Mouse (Mus musculus) midbrain, postnatal 0 days (tissue): Measurements from ENCODE around the gene Hist1h2bh. TPM values are rescaled to one million over a fixed set of nuclear protein-coding genes. Genes with fewer than 3 reads are reported as not detected.
A peak's percentile ranks its signal among the peaks of the same experiment; 100 is the strongest.
"Not testable (repeated sequence)": the region's sequence is repeated elsewhere in the genome, so short reads cannot be mapped to it uniquely, and the experiment has no call there.

Experiments
- ATAC-seq: fragments of 200-750 bp; cut with Nextera tagmentation; 2 replicates; pipeline ENCODE4 v1.8.0; 2017; ENCODE audit warnings: moderate number of reproducible peaks, mild to moderate bottlenecking, moderate TSS enrichment, moderate library complexity; ENCODE audit not compliant: low FRiP score
- DNase-seq: peaks from one replicate; pipeline ENCODE4 v3.0.0-alpha.2; 2015; ENCODE audit warnings: low spot score
- H3K27ac ChIP-seq: fragments of 300-500 bp; sonication (generic); 2 replicates; pipeline ENCODE4 v1.5.1; 2014; ENCODE audit warnings: low read depth, mild to moderate bottlenecking, low read length, mixed read lengths
- H3K27me3 ChIP-seq: fragments of 300-500 bp; sonication (generic); 2 replicates; pipeline ENCODE4 v1.6.1; 2014; ENCODE audit warnings: low read length, control low read depth, mixed read lengths; ENCODE audit not compliant: insufficient read depth
- H3K36me3 ChIP-seq: fragments of 300-500 bp; sonication (generic); 2 replicates; pipeline ENCODE4 v1.6.1; 2014; ENCODE audit warnings: low read length, control low read depth, mixed read lengths; ENCODE audit not compliant: insufficient read depth
- H3K4me1 ChIP-seq: fragments of 300-500 bp; sonication (generic); 2 replicates; pipeline ENCODE4 v1.6.1; 2014; ENCODE audit warnings: mild to moderate bottlenecking, control low read depth, antibody characterized with exemption, low read length, mixed read lengths; ENCODE audit not compliant: insufficient read depth
- H3K4me2 ChIP-seq: fragments of 300-500 bp; sonication (generic); 2 replicates; pipeline ENCODE4 v1.6.1; 2014; ENCODE audit warnings: low read depth, mild to moderate bottlenecking, low read length, mixed read lengths; ENCODE audit not compliant: poor library complexity, severe bottlenecking
- H3K4me3 ChIP-seq: fragments of 300-500 bp; sonication (generic); 2 replicates; pipeline ENCODE4 v1.5.1; 2014; ENCODE audit warnings: low read depth, mild to moderate bottlenecking, low read length, moderate library complexity
- H3K9ac ChIP-seq: fragments of 300-500 bp; sonication (generic); replicated peaks from 2 replicates; pipeline ENCODE4 v1.6.1; 2014; ENCODE audit warnings: mild to moderate bottlenecking, low read length, moderate library complexity, mixed read lengths; ENCODE audit not compliant: poor library complexity, severe bottlenecking
- H3K9me3 ChIP-seq: fragments of 300-500 bp; sonication (generic); 2 replicates; pipeline ENCODE4 v1.6.1; 2016; ENCODE audit warnings: low read length, control low read depth
- CTCF ChIP-seq: IDR thresholded peaks from 2 replicates; pipeline ENCODE4 v1.5.1; 2016; ENCODE audit warnings: antibody characterized with exemption, mild to moderate bottlenecking
- WGBS: fragments of 180-500 bp; shearing (Covaris S2); extraction: QIAGEN DNeasy Blood & Tissue Kit; methylation state at CpG from one replicate; pipeline ENCODE4 v1.1.7; 2014; 5-methylcytosine and 5-hydroxymethylcytosine counted together
- polyA plus RNA-seq: library from polyadenylated mRNA; unstranded; fragments of >200 nt; fragmentation: Nextera tagmentation; extraction: Ambion mirVana; gene quantifications from 2 replicates; pipeline ENCODE4 v1.2.1, GENCODE M21; 2015
- total RNA-seq: library from RNA; depleted of rRNA; stranded (reverse); fragments of >200 nt; gene quantifications from 2 replicates; pipeline ENCODE4 v1.2.3, GENCODE M21; 2014

Hist1h2bh gene
- total and polyA plus RNA-seq, 2 experiments from 2014 or later: 0.16 to 34.2 TPM

DNA sequence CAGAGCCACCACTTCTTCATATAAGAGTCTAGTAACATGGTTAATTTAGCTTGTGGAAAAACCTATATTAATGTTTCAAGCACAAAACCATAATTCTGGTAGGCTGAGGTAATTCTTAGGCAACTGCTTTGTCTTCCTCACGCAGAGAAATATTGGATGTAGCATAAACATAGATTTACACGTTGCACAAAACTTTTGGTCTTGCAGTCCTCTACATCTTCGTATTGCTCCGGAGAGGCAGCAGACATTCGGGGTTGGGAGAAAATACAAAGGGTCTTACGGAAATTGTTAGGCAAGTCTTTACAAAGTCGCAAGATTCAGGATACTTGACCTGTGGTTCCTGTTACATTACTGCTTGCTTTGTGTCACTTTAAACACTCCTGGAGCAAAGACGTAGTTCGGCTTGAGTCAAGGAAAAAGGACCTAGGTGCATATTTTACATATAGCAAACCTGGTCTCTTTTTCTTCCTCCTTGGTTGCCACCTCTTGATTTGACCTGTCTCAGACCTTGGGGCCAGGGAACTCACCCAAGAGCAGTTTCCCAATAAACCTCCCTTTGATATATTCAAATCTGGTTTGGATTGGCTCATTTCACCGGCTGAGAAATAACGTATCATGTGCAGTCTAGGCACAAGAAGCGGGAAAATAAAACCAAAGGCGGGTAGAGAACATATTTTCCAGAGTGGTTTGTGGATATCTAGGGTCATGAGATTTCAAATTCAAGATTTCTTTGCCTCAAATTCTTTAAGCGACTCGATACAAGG lies 8.6 kb downstream of the Hist1h2bh start:
- H3K9me3 ChIP-seq: no peaks in the 10 kb centered on the region
- H3K27ac ChIP-seq: no peak overlapping the region
- TF ChIP-seq CTCF: no peak
- peaks cover 10% of the 10 kb centered on the region for H3K4me1 ChIP-seq
- H3K4me3 ChIP-seq: peak overlapping the region; percentile 46
- ATAC-seq (no peak), DNase-seq (no peak)
- H3K9ac ChIP-seq: no peak overlapping the region
- H3K4me2 ChIP-seq: peak overlapping the region; percentile 69
- WGBS: under 1% methylated on average over 15 of the region's 15 CpGs
- no peaks in the 10 kb centered on the region for H3K27me3 ChIP-seq
- H3K36me3 ChIP-seq: no peaks in the 10 kb centered on the region

DNA sequence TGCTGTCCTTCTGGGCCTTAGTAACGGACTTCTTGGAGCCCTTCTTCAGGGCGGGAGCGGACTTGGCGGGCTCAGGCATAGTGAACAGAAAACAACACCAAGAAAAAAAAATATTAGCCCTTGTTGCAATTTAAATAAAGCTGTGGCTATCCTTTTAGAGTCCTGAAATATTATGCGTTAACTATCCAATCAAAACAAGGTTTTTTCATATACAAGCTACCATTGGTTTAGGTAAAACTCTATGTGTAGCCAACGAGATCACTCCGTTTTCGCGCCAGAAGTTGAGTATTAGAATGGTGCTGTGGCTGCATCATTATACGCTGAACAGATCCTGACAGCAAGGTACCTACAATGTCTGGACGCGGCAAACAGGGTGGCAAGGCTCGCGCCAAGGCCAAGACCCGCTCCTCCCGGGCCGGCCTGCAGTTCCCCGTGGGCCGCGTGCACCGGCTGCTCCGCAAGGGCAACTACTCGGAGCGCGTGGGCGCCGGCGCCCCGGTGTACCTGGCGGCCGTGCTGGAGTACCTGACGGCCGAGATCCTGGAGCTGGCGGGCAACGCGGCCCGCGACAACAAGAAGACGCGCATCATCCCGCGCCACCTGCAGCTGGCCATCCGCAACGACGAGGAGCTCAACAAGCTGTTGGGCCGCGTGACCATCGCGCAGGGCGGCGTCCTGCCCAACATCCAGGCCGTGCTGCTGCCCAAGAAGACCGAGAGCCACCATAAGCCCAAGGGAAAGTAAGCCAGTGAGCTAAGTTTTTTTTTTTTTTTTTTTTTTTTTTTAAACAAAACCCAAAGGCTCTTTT lies 9.4 kb downstream of the Hist1h2bh start, which contains the start of gene Hist1h2af:
Hist1h2af (plus strand) TSS at position 347 of the 808 bp plus-strand sequence.
- WGBS: 0% methylated on average over 23 of the region's 53 CpGs
- H3K4me2 ChIP-seq: peak within 1 kb of the TSS; percentile 69
- H3K9me3 ChIP-seq: not testable (repeated sequence)

DNA sequence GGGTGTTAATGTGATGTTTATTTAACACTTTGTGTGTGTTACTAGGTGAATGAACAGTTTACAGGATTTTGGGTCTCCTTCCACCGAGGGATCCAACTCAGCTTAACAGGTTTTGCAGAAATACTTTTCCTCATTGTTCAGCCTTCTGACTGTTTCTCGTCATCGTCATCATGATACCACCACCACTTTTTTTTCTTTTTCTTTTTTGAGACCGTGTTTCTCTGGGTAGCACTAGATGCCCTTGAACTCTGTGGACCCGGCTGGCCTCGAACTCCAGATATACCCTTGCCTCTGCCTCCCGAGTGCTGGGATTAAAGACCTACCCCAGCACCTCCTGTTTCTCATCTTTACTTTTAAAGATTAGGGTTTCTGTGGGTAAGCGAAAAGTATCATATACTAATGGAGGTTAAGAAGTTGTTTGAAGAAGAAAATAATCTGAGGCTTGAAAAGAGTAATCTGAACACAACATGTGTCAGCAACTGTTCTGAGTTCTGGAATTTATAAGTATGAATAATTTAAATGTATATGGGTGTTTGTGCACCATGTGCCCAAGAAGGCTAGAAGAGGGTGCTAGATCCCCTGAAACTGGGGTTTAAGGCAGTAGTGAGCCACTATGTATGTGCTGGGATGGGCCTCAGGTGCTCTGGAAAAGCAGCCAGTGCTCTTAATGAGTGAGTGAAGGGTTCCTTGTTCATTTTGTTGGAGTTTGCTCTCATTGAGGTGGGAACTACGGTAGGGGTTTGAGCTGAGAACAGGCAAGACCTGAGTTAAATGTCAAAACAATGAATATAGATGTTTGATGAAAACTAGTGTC lies 10.7 kb downstream of the Hist1h2bh start:
- no peaks in the 10 kb centered on the region for H3K36me3 ChIP-seq
- H3K27me3 ChIP-seq: no peaks in the 10 kb centered on the region
- no peak for TF ChIP-seq CTCF
- H3K9me3 ChIP-seq: no peaks in the 10 kb centered on the region
- DNase-seq (no peak), ATAC-seq (no peak)
- H3K4me2 ChIP-seq: peak overlapping the region; percentile 58
- no peak overlapping the region for H3K27ac ChIP-seq
- peaks cover 10% of the 10 kb centered on the region for H3K4me1 ChIP-seq
- WGBS: 21% methylated on average over 9 of the region's 9 CpGs
- H3K4me3 ChIP-seq: peak overlapping the region; percentile 52
- no peak overlapping the region for H3K9ac ChIP-seq

More for the DNA sequence above, 9.4 kb downstream of the Hist1h2bh start, which contains the start of gene Hist1h2af:
- not testable (repeated sequence) for H3K27ac ChIP-seq, H3K9ac ChIP-seq, ATAC-seq, H3K27me3 ChIP-seq, H3K36me3 ChIP-seq
- peaks cover 10% of the 10 kb centered on the region for H3K4me1 ChIP-seq
- DNase-seq: peak; percentile 94
- H3K4me3 ChIP-seq: peak within 1 kb of the TSS; percentile 46

- WGBS: under 1% methylated on average over 56 of the region's 70 CpGs
- Histone ChIP-seq H3K27me3 (no peaks in the 10 kb centered on the region), H3K36me3 (no peaks in the 10 kb centered on the region)
Measured at GRCm38 (mm10) chr13:23530901-23531875, 12.0 kb downstream of the Hist1h2bh start, which contains the start of gene Hist1h4h. TSS of gene Hist1h4h (plus strand) at chr13:23531050.

More at GRCm38 (mm10) chr13:23530901-23531875, 12.0 kb downstream of the Hist1h2bh start, which contains the start of gene Hist1h4h:
- H3K9me3 ChIP-seq: no peaks in the 10 kb centered on the region
- H3K4me1 ChIP-seq: peaks cover 10% of the 10 kb centered on the region
- H3K4me3 ChIP-seq: peak within 1 kb of the TSS; percentile 52
- H3K4me2 ChIP-seq: peak within 1 kb of the TSS; percentile 58
- H3K9ac ChIP-seq: peak within 1 kb of the TSS; percentile 66
- TF ChIP-seq CTCF: no peak
- H3K27ac ChIP-seq: peak within 1 kb of the TSS; percentile 93
- peak; percentile 99 for DNase-seq
- ATAC-seq: peak; percentile 90
